Mouse (Mus musculus) inflammation-experienced regulatory T-cells (primary cell): ENCODE measurements around the gene Gnptab. TPM values are rescaled to one million over a fixed set of nuclear protein-coding genes. Genes with fewer than 3 reads are reported as not detected.

Source experiments
- polyA plus RNA-seq, 2 experiments: library from polyadenylated mRNA; unstranded; fragments of 100-300 nt; shearing (Covaris generic); gene quantifications; one replicate each; pipeline ENCODE4 v1.2.1; 2017

The Gnptab gene
- 10 to 100 TPM; 15.5 to 26.9 TPM for polyA plus RNA-seq

DNA sequence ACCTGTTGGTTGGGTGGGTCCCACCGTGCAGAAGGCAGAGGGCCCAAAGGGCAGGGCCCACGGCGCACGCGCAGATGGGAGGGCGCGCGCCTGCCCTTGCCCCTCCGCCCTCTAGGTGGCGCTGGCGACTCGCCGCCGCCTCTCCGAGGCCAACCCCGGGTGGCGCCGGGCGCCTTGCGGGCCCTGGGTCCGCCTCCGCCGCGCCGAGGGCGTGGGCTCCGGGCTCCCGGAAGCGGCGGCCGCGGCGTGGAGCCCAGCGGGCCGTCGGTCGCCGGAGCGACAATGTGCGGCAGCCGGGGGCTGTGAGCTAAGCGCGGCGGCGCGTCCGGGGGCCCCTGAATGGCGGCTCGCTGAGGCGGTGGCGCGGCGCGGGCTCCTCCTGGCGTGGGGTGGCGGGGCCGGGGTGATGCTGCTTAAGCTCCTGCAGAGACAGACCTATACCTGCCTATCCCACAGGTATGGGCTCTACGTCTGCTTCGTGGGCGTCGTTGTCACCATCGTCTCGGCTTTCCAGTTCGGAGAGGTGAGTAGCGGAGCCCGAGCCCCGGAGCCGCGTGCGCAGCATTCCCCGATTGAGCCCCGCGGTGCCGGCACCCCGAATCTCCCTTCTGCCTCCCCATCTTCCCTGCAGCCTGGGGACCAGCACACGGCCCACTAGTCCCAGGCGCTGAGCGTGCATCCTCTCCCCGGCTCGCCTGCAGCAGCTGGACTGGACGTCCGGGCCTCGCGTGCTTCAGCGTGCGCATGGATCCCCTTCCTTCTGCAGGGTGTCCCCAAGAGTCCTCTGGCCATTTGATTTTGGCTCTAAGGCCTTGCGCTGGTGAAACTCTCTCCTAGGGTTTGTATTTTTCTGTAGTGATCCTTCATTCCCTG, at the start of gene Gnptab, which contains the start of gene Dram1:
Gnptab (plus strand) TSS at position 120 of the 873 bp plus-strand sequence.
Dram1 (minus strand) TSS at position 68 of the 873 bp plus-strand sequence.

DNA sequence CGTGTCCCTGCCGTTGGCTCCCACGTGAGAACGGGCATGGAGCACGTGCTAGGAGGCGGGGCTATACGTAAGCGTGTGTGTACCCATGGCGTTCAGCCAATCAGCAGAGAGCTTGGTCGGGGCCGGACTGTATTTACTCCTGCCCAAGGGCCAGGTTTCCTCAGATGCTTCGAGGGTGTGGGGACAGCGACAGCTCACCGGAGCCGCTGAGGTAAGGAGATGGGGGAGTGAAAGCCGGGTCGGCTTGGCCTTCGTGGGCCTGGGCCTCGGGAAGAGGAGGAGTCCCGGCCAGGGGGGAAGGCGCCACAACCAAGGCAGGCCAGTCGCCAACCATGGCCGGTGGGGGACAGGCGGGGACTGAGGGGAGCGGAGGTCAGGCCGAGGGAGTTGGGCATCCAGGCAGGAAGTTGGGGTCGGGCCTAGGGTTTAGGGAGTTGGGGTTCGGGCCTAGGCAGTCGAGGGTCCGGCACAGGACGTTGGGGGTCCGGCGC, 80.6 kb downstream of the Gnptab start, which contains the start of gene Sycp3:
Sycp3 (plus strand) TSS at position 68 of the 491 bp plus-strand sequence.

Other genes starting within 250 kb of the Gnptab start
- gene Parpbp, start 232.2 kb upstream of the Gnptab start, polyA plus RNA-seq = under 1 TPM; 0.47 to 0.50 TPM
- 10 to 100 TPM; 31.7 to 43.5 TPM for gene Nup37, start 232.1 kb upstream of the Gnptab start, polyA plus RNA-seq
- 10 to 100 TPM; 82.9 to 89.6 TPM for gene Washc3, start 178.0 kb upstream of the Gnptab start, polyA plus RNA-seq
- 1 to 10 TPM in 1 of 2 experiments, under 1 TPM in 1; 0.13 to 1.6 TPM for gene Dram1, start 52 bp upstream of the Gnptab start, polyA plus RNA-seq
- gene Sycp3, start 80.4 kb downstream of the Gnptab start, polyA plus RNA-seq = under 1 TPM in 1 of 2 experiments, not detected in 1; 0.18 TPM
- 10 to 100 TPM; 11.2 to 13.6 TPM for gene Chpt1, start 124.9 kb downstream of the Gnptab start, polyA plus RNA-seq
- under 1 TPM; 0.27 to 0.36 TPM for gene Mybpc1, start 226.0 kb downstream of the Gnptab start, polyA plus RNA-seq